Mouse (Mus musculus): ENCODE results near the gene Bcat1. TPM values are rescaled to one million over a fixed set of nuclear protein-coding genes. Genes with fewer than 3 reads are reported as not detected.

Bcat1 gene
- 85.1 and 92.6 TPM in 2 replicates for polyA plus RNA-seq (2016; fragmentation: Nextera tagmentation; extraction: Ambion mirVana)

- Histone ChIP-seq H3K4me1 (no peaks in the 10 kb centered on the region), H3K27ac (no peak within 1 kb of the TSS), H3K9me3 (no peaks in the 10 kb centered on the region), H3K4me3 (peak within 1 kb of the TSS; percentile 49), H3K27me3 (replicated peaks) (no peaks in the 10 kb centered on the region), H3K9ac (peak within 1 kb of the TSS; percentile 56), H3K4me2 (replicated peaks) (peak within 1 kb of the TSS; percentile 93), H3K36me3 (no peaks in the 10 kb centered on the region)
- WGBS = under 1% methylated on average over 39 of the region's 39 CpGs
- ATAC-seq (ENCODE audit: low FRiP score, low read depth) = peak; percentile 78
Observed at GRCm38 (mm10) chr6:145075548-145076224, at the start of gene Bcat1. Bcat1 (minus strand) TSS chr6:145076184.

GRCm38 (mm10) chr6:145125591-145126113 is 49.7 kb upstream of the Bcat1 start:
- Histone ChIP-seq H3K9me3 (no peaks in the 10 kb centered on the region), H3K36me3 (no peaks in the 10 kb centered on the region), H3K9ac (no peak overlapping the region), H3K4me1 (peaks cover 7% of the 10 kb centered on the region), H3K27me3 (replicated peaks) (no peaks in the 10 kb centered on the region), H3K27ac (no peak overlapping the region), H3K4me2 (replicated peaks) (no peak overlapping the region), H3K4me3 (no peak overlapping the region)
- ATAC-seq (ENCODE audit: low FRiP score, low read depth) = no peak
- 72% methylated on average over 7 of the region's 7 CpGs for WGBS

- H3K9me3 ChIP-seq = no peaks in the 10 kb centered on the region
- no peak overlapping the region for H3K4me2 ChIP-seq (replicated peaks)
- no peak overlapping the region for H3K27ac ChIP-seq
- 90% methylated on average over 1 of the region's 1 CpGs for WGBS
- H3K27me3 ChIP-seq (replicated peaks) = 0 out of 2 replicates have a peak, but pooled peaks cover under 1% of the 10 kb centered on the region
- H3K4me1 ChIP-seq = peaks cover 7% of the 10 kb centered on the region
- no peak overlapping the region for H3K4me3 ChIP-seq
- no peak for ATAC-seq (ENCODE audit: low FRiP score, low read depth)
- no peaks in the 10 kb centered on the region for H3K36me3 ChIP-seq
- no peak overlapping the region for H3K9ac ChIP-seq
Observed at GRCm38 (mm10) chr6:145124621-145125020, 48.6 kb upstream of the Bcat1 start.

GRCm38 (mm10) chr6:145123136-145124060 is 47.4 kb upstream of the Bcat1 start:
- no peak overlapping the region for H3K27ac ChIP-seq
- peaks cover 7% of the 10 kb centered on the region for H3K4me1 ChIP-seq
- WGBS = 71% methylated on average over 11 of the region's 11 CpGs
- no peaks in the 10 kb centered on the region for H3K9me3 ChIP-seq
- H3K4me2 ChIP-seq (replicated peaks) = no peak overlapping the region
- no peak overlapping the region for H3K4me3 ChIP-seq
- H3K36me3 ChIP-seq = no peaks in the 10 kb centered on the region
- no peak overlapping the region for H3K9ac ChIP-seq
- ATAC-seq (ENCODE audit: low FRiP score, low read depth) = no peak
- 0 out of 2 replicates have a peak, but pooled peaks cover 3% of the 10 kb centered on the region for H3K27me3 ChIP-seq (replicated peaks)

DNA sequence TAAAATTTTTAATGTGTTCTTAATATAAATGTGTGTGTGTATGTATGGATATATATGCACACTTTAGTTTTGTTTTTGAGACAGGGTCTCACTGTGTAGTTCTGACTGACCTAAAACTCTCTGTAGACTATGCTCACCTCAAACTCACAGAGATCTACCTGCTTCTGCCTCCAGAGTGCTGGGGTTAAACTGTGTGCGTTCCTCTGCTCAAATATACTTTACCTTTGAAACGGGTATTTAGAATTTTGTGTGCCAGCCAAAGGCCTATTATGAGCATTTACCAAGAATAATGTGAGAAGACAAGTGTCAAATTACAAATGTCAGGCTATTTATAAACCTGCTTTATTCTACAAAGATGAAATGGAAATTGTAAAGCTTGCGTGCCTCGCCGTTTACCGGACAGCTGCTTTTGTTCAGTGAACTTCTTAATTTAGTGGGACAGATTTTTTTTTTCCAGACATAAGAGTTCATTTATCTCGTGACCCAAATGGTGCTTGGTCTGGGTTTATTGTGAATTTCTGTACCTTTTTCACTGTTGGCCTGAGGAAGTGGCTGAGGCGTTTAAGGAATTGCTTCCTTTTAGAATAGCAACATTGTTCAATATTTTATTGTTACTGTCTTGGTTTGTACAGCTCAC is 46.6 kb upstream of the Bcat1 start:
- no peak overlapping the region for H3K4me3 ChIP-seq
- H3K36me3 ChIP-seq = no peaks in the 10 kb centered on the region
- no peaks in the 10 kb centered on the region for H3K9me3 ChIP-seq
- H3K27ac ChIP-seq = no peak overlapping the region
- H3K4me2 ChIP-seq (replicated peaks) = no peak overlapping the region
- H3K4me1 ChIP-seq = peaks cover 7% of the 10 kb centered on the region
- ATAC-seq (ENCODE audit: low FRiP score, low read depth) = no peak
- no peak overlapping the region for H3K9ac ChIP-seq
- WGBS = 43% methylated on average over 8 of the region's 8 CpGs
- H3K27me3 ChIP-seq (replicated peaks) = 0 out of 2 replicates have a peak, but pooled peaks cover 3% of the 10 kb centered on the region

GRCm38 (mm10) chr6:145121590-145122420 is 45.8 kb upstream of the Bcat1 start:
- no peak overlapping the region for H3K9ac ChIP-seq
- H3K27ac ChIP-seq = no peak overlapping the region
- no peak overlapping the region for H3K4me2 ChIP-seq (replicated peaks)
- H3K4me1 ChIP-seq = peaks cover 9% of the 10 kb centered on the region
- WGBS = 48% methylated on average over 21 of the region's 21 CpGs
- H3K9me3 ChIP-seq = no peaks in the 10 kb centered on the region
- H3K27me3 ChIP-seq (replicated peaks) = 0 out of 2 replicates have a peak, but pooled peaks cover 3% of the 10 kb centered on the region
- H3K36me3 ChIP-seq = no peaks in the 10 kb centered on the region
- ATAC-seq (ENCODE audit: low FRiP score, low read depth) = no peak
- H3K4me3 ChIP-seq = no peak overlapping the region

- Histone ChIP-seq H3K4me1 (peaks cover 17% of the 10 kb centered on the region), H3K27me3 (replicated peaks) (0 out of 2 replicates have a peak, but pooled peaks cover 3% of the 10 kb centered on the region), H3K36me3 (no peaks in the 10 kb centered on the region), H3K4me3 (no peak overlapping the region), H3K4me2 (replicated peaks) (no peak overlapping the region), H3K27ac (no peak overlapping the region), H3K9me3 (no peaks in the 10 kb centered on the region), H3K9ac (no peak overlapping the region)
- 56% methylated on average over 18 of the region's 18 CpGs for WGBS
- no peak for ATAC-seq (ENCODE audit: low FRiP score, low read depth)
Observed at GRCm38 (mm10) chr6:145120787-145121589, 45.0 kb upstream of the Bcat1 start.

- H3K9ac ChIP-seq = no peak overlapping the region
- WGBS = 73% methylated on average over 2 of the region's 2 CpGs
- no peak for ATAC-seq (ENCODE audit: low FRiP score, low read depth)
- H3K4me3 ChIP-seq = no peak overlapping the region
- H3K27me3 ChIP-seq (replicated peaks) = 0 out of 2 replicates have a peak, but pooled peaks cover 3% of the 10 kb centered on the region
- no peaks in the 10 kb centered on the region for H3K36me3 ChIP-seq
- no peaks in the 10 kb centered on the region for H3K9me3 ChIP-seq
- H3K4me1 ChIP-seq = peaks cover 19% of the 10 kb centered on the region
- no peak overlapping the region for H3K4me2 ChIP-seq (replicated peaks)
- no peak overlapping the region for H3K27ac ChIP-seq
Observed at GRCm38 (mm10) chr6:145120086-145120485, 44.1 kb upstream of the Bcat1 start.

GRCm38 (mm10) chr6:145116098-145116672 is 40.2 kb upstream of the Bcat1 start:
- Histone ChIP-seq H3K36me3 (no peaks in the 10 kb centered on the region), H3K4me2 (replicated peaks) (peak overlapping the region; percentile 17; the same call in 1 of the 2 replicates), H3K9ac (no peak overlapping the region), H3K9me3 (no peaks in the 10 kb centered on the region), H3K4me3 (no peak overlapping the region), H3K27me3 (replicated peaks) (0 out of 2 replicates have a peak, but pooled peaks cover 3% of the 10 kb centered on the region), H3K27ac (peak overlapping the region; percentile 21; the same call in 1 of the 2 replicates), H3K4me1 (peaks cover 12% of the 10 kb centered on the region)
- 9% methylated on average over 4 of the region's 4 CpGs for WGBS
- ATAC-seq (ENCODE audit: low FRiP score, low read depth) = peak; percentile 84

DNA sequence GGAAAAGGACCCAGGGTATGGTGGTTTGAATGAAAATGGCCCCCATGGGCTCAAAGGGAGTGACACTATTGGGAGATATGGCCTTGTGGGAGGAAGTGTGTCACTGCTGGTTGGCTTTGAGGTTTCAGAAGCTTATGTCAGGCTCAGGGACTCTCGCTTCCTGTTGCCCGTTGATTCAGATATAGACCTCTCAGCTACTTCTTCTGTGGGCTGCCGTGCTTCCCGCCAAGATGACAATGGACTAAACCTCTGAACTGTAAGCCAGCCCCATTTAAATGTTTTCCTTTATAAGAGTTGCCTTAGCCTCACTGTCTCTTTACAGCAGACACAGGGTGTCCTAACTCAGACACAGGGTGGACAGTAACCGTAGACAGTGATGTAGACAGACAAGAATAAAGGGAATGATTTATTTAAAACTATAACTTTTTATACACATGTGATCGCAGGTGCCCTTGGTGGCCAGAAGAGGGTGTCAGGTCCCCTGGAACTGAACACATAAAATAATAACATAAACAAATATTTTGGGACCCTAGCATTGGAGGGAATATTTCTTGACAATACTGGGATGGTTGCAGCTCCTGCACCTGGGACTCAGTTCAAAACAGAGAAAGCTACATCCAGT is 39.6 kb upstream of the Bcat1 start, which contains the start of gene Lrmp:
Gene Lrmp (plus strand): TSS at position 178 of the 622 bp plus-strand sequence.
- Histone ChIP-seq H3K4me1 (peaks cover 12% of the 10 kb centered on the region), H3K4me2 (replicated peaks) (peak within 1 kb of the TSS; percentile 17; the same call in 1 of the 2 replicates), H3K36me3 (no peaks in the 10 kb centered on the region), H3K27me3 (replicated peaks) (0 out of 2 replicates have a peak, but pooled peaks cover 3% of the 10 kb centered on the region), H3K9me3 (no peaks in the 10 kb centered on the region), H3K27ac (peak within 1 kb of the TSS; percentile 21; the same call in 1 of the 2 replicates), H3K4me3 (no peak within 1 kb of the TSS), H3K9ac (no peak within 1 kb of the TSS)
- WGBS = 71% methylated on average over 6 of the region's 6 CpGs
- no peak for ATAC-seq (ENCODE audit: low FRiP score, low read depth)
